Mouse (Mus musculus) lung, postnatal 4 days (tissue): ENCODE measurements at regions not wholly inside any gene's neighbourhood (a gene's known extent, or its start where the extent isn't known, plus 50 kb on each side); places are given as distances from the start of the nearest gene placed in this dataset.

ENCODE experiments used
- DNase-seq, 2 experiments: peaks; one replicate each; pipeline ENCODE4 v3.0.0; 2021

DNA sequence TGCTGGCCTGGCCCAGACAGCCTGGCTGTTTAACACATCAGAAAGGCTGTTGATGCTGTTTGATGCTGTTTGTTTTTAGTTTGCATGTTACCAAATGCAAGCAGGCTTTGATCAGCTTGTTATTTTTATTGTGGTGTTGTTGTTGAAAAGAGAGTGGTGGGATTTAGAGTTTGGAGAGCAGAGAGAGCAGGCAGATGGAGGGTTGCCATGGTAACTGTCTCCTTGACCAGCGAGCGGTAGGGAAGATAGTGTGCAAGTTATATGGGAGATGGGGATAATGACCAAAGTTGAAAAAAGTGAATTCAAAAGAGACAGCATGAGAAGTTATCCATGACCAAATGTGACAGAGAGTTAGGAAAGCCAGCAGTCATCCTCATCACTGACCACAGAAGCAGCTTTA is 83.3 kb downstream of the Cmc2 start:
- DNase-seq: no peak

DNA sequence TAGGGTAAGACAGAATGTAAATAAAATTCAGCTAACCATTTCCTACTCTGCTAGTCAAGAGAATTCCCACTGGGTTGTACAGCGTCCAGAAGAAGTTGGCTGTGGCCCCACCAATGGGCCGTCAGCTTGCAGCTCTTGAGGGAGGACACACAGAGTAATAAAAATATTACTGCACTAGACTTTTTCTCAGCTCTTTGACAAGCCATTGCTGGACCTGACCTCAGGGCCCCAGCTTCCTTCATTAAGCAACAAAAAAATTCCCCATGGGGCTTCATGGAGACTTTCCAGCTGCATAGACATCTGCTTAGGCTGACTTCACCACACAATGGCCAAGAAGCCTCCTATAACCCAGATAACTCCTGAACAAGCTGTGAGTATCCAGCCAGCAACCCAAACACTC is 89.1 kb downstream of the Cmc2 start:
- DNase-seq: peak; percentile 26 to 81

DNA sequence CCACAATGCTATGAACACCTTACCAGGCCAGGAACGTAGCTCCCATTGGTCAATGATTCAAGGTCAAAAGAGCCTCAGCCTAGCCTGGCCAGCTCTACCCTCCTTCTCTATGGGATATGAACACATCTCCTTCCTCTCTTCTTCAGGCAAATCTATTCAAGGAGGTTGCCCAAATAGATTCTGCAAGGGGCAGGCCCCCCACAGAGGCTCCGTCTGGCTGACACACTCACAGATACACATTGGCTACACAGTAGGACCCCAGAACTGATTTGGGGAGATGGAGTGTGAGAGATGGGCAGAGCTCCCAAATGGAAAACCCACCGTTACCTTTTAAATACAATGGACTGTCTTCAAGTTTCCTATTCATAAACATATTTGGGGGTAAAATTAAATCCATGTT is 91.6 kb downstream of the Cmc2 start:
- no peak for DNase-seq

DNA sequence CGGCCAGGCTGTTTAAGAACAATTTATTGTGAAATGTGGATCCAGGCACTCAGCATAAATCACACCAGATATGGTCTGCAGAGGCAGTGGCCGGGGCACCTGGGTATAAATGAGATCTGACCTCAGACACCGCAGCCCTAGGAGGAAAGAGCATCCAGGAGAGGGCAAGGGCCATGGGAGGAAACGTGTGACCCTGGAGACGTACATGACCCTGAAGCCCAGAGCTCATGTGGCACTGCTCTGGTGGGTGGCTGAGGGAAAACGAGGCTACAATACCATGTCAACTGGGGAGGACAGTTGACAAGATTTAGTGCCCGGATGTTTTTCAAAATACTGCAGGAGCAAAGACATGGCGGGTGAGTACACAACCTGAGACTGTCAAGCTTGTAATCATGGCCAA is 93.0 kb downstream of the Cmc2 start:
- no peak for DNase-seq

DNA sequence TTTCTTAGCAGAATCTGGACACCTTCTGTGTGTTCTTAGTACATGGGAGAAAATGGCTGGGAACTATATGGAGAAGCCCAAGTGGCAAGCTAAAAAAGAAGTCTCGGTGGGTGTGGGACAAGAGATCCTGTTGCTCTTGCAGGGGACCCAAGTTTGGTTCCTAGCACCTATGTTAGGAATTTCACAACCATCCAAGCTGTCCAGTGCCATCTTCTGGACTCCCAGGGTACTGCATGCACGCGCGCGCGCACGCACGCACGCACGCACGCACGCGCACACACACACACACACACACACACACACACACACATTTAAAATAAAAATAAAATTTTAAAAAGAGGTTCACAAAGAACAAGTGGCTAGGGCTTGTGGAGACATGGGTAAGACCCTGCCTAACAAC is 94.1 kb downstream of the Cmc2 start:
- no peak for DNase-seq

DNA sequence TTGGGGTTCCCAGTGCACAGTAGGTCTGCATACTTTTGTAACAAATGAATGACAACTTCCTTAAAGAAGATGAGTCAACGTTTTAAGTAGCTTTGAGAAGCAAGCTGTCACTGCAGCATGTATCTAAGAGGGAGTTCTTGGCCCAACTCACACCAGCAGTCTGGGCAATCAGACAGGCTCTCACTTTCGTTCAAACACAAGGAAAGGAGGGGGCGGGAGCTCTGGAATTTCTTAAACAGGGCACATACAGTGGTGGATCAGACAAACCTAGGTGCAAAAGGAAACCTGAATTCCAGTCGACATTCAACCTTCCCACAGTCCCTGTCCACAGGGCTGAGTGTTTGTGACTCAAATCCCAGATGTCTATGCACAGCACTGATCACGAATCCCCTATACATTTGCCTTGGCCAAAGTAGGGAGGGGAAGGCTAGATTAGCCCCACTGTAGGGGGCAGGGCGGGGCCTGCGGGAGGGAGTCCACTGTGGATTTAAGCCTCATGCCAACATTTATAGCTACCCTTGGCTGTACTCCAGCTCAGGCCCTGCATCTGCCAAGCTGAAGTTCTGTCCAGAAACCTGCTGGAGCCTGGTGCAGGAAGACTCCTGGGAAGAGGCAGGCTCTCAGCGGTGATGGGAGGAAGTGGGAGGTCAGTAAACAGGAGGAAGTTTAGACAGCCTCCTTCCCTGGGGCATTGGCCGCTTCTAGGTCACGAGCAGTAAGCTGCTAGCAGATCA is 81.5 kb upstream of the Cdyl2 start:
- peak; percentile 64 to 84 for DNase-seq

DNA sequence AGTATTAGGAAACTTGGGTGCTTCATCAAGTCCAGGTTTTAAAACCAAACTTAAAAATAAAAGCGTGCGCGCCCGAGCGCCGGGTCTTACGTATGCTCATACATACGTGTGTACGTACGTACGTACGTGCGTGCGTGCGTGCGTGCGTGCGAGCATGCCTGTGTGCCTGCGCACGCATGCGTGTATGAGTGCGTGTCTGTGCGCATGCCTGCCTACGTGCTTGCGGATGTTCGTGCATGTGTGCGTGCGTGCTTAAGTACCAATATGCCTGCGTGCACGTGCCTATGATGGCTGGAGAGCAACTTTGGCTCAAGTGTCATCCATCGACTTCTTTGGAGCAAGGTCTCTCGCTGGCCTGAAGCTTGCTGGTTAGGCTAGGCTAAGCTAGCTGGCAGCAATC is 68.5 kb upstream of the Cdyl2 start:
- no peak for DNase-seq

DNA sequence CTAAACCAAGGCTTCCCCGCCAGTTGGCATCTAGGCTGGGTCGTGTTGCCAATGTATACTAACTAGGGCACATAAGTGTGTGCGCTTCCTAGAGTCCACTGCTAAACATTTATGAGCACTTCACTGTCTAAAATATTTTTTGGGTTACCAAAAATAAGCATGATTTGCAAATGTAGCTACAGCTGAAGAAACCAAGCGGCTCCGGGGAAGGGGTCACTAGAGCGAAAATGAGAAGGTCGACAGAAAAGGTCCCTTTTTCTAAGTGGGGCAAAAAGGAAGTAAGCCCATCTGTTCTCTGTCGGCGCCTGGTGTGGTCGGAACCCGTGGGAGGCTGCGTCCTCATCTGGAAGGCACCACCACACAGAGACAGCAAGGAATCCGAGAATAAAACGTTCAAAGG is 67.8 kb upstream of the Cdyl2 start:
- DNase-seq: no peak

DNA sequence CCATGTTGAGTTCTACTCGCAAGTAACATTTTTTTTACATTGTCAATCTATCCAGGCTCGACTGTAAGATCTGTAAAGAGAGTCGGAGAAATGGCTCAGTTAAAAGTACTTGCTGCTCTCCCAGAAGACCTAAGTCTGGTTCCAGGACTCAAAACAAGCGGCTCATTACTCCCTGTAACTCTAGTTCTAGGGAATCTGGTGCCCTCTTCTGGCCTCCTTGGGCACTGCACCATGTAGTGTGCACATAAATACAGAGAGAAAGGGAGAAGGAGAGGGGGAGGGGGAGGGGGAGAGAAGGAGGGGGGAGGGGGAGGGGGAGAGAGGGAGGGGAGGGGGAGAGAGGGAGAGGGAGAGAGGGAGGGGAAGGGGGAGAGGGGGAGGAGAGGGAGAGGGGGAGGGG is 66.2 kb upstream of the Cdyl2 start:
- no peak for DNase-seq

DNA sequence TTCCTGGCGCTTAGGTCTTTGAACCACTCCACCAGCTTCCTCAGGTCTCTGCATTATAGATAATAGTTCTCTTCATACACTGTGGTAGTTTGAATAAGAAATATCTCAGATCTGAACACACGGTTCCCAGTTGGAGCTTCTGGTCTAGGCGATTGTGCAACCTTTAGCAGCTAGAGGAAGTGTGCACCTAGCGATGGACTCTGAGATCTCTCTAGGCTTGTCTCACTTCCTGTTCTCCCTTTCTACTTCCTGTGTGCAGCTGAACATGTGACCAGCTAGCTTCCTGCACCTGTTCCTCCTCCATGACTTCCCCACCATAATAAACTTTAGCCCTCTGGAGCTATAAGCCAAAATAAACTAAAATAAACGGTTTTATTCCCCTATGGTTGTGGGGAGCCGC is 62.9 kb upstream of the Cdyl2 start:
- no peak for DNase-seq

DNA sequence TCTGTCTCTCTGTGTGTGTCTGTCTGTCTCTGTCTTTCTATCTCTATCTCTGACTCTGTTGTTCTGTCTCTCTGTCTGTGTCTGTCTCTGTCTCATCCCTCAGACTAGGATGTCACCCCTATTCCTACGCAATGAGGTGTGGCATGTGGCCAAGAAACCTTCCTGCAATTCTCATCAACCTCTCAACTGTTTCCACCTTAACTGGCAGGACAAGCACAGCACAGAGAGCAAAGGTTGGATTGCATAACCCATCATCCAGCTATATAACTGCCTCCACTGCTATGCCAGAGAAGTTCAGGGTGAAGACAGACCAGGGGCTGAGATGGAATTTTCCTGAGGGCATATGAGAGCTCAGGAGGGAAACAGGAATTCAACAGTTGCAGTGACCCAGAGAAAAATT is 60.3 kb upstream of the Cdyl2 start:
- no peak for DNase-seq

DNA sequence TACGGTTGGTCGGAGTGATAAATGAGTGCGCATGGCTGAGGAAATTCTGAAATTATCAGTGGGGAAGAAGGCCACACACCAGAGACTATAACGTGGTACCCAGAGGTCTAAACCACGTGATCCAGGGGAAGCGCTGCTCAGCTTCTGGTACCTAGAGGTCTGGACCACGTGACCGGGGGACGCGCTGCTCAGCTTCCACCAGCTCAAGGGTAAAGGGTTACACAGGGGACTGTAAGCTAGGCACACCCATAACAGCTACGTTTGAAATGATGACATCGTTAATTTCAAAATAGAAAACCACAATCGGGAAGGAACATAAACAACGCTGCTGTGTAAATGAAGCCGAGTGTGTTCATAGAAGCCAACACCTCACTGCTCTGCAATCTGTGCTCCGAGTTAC is 57.5 kb upstream of the Cdyl2 start:
- no peak for DNase-seq
